Mouse (Mus musculus) lung, postnatal 0 days (tissue): Measurements from ENCODE around the gene Magel2. TPM values are rescaled to one million over a fixed set of nuclear protein-coding genes. Genes with fewer than 3 reads are reported as not detected.

Experiments used
- ATAC-seq: fragments of 200-750 bp; cut with Nextera tagmentation; 2 replicates; pipeline ENCODE4 v1.8.0; 2017; ENCODE audit warnings: moderate library complexity
- DNase-seq: peaks from one replicate; pipeline ENCODE4 v3.0.0-alpha.2; 2016; ENCODE audit warnings: low spot score
- H3K27ac ChIP-seq: fragments of 300-500 bp; sonication (generic); 2 replicates; pipeline ENCODE4 v1.5.1; 2014; ENCODE audit warnings: antibody characterized with exemption, mild to moderate bottlenecking, low read length, mixed read lengths
- H3K27me3 ChIP-seq: fragments of 300-500 bp; sonication (generic); replicated peaks from 2 replicates; pipeline ENCODE4 v1.6.1; 2014; ENCODE audit warnings: low read length, mixed read lengths; ENCODE audit not compliant: insufficient read depth
- H3K36me3 ChIP-seq: fragments of 300-500 bp; sonication (generic); 2 replicates; pipeline ENCODE4 v1.6.1; 2014; ENCODE audit warnings: low read length, mixed read lengths; ENCODE audit not compliant: insufficient read depth
- H3K4me1 ChIP-seq: fragments of 300-500 bp; sonication (generic); 2 replicates; pipeline ENCODE4 v1.6.1; 2014; ENCODE audit warnings: antibody characterized with exemption, low read depth, low read length, mixed read lengths; ENCODE audit not compliant: insufficient read depth
- H3K4me2 ChIP-seq: fragments of 300-500 bp; sonication (generic); replicated peaks from 2 replicates; pipeline ENCODE4 v1.6.1; 2014; ENCODE audit warnings: low read depth, mild to moderate bottlenecking, low read length, moderate library complexity, mixed read lengths
- H3K4me3 ChIP-seq: fragments of 300-500 bp; sonication (generic); 2 replicates; pipeline ENCODE4 v1.5.1; 2014; ENCODE audit warnings: low read depth, low read length
- H3K9ac ChIP-seq: fragments of 300-500 bp; sonication (generic); replicated peaks from 2 replicates; pipeline ENCODE4 v1.6.1; 2014; ENCODE audit warnings: low read depth, mild to moderate bottlenecking
- H3K9me3 ChIP-seq: fragments of 300-500 bp; sonication (generic); 2 replicates; pipeline ENCODE4 v1.6.1; 2016; ENCODE audit warnings: low read length, mixed read lengths
- CTCF ChIP-seq: IDR thresholded peaks from 2 replicates; pipeline ENCODE4 v1.5.1; 2016; ENCODE audit warnings: antibody characterized with exemption, mild to moderate bottlenecking
- EP300 ChIP-seq: IDR thresholded peaks from 2 replicates; pipeline ENCODE4 v1.6.1; 2016; ENCODE audit warnings: antibody characterized with exemption, mild to moderate bottlenecking, control low read depth
- WGBS: fragments of 180-500 bp; shearing (Covaris S2); extraction: QIAGEN DNeasy Blood & Tissue Kit; methylation state at CpG from one replicate; pipeline ENCODE4 v1.1.7; 2014; 5-methylcytosine and 5-hydroxymethylcytosine counted together
- polyA plus RNA-seq: library from polyadenylated mRNA; unstranded; fragments of >200 nt; fragmentation: Nextera tagmentation; extraction: Ambion mirVana; gene quantifications from 2 replicates; pipeline ENCODE4 v1.2.1, GENCODE M21; 2015

Gene Magel2
- polyA plus RNA-seq, 1 experiment from 2014 or later: 0.30 TPM

- no peaks in the 10 kb centered on the region for H3K27me3 ChIP-seq
- DNase-seq (no peak), ATAC-seq (no peak)
- no peaks in the 10 kb centered on the region for H3K36me3 ChIP-seq
- 54% methylated on average over 7 of the region's 7 CpGs for WGBS
- TF ChIP-seq EP300 (no peak), CTCF (no peak)
- no peak overlapping the region for H3K9ac ChIP-seq
- no peak overlapping the region for H3K4me2 ChIP-seq
- no peak overlapping the region for H3K27ac ChIP-seq
- H3K4me3 ChIP-seq: no peak overlapping the region
- no peaks in the 10 kb centered on the region for H3K9me3 ChIP-seq
- no peaks in the 10 kb centered on the region for H3K4me1 ChIP-seq
Observed at GRCm38 (mm10) chr7:62365039-62365636, 11.7 kb upstream of the Magel2 start.

- no peaks in the 10 kb centered on the region for H3K36me3 ChIP-seq
- ATAC-seq (no peak), DNase-seq (no peak)
- H3K9ac ChIP-seq: no peak overlapping the region
- no peaks in the 10 kb centered on the region for H3K9me3 ChIP-seq
- H3K4me1 ChIP-seq: no peaks in the 10 kb centered on the region
- H3K27ac ChIP-seq: no peak overlapping the region
- 71% methylated on average over 8 of the region's 8 CpGs for WGBS
- no peak overlapping the region for H3K4me3 ChIP-seq
- no peaks in the 10 kb centered on the region for H3K27me3 ChIP-seq
- H3K4me2 ChIP-seq: no peak overlapping the region
- TF ChIP-seq CTCF (no peak), EP300 (no peak)
Observed at GRCm38 (mm10) chr7:62366730-62367129, 10.1 kb upstream of the Magel2 start.

GRCm38 (mm10) chr7:62375658-62376057 lies 1.2 kb upstream of the Magel2 start:
- DNase-seq: peak; percentile 48
- no peak overlapping the region for H3K4me3 ChIP-seq
- no peaks in the 10 kb centered on the region for H3K4me1 ChIP-seq
- no peak for ATAC-seq
- no peaks in the 10 kb centered on the region for H3K36me3 ChIP-seq
- no peaks in the 10 kb centered on the region for H3K9me3 ChIP-seq
- H3K27me3 ChIP-seq: no peaks in the 10 kb centered on the region
- no peak overlapping the region for H3K27ac ChIP-seq
- H3K9ac ChIP-seq: no peak overlapping the region
- no peak overlapping the region for H3K4me2 ChIP-seq
- WGBS: 24% methylated on average over 4 of the region's 4 CpGs
- TF ChIP-seq CTCF (peak; percentile 66), EP300 (no peak)

GRCm38 (mm10) chr7:62377313-62377712 lies 503 bp downstream of the Magel2 start:
- WGBS: 22% methylated on average over 13 of the region's 14 CpGs
- peak; percentile 17 for ATAC-seq

GRCm38 (mm10) chr7:62378529-62378928 lies 1.7 kb downstream of the Magel2 start:
- ATAC-seq (no peak), DNase-seq (no peak)
- 93% methylated on average over 9 of the region's 9 CpGs for WGBS
- Histone ChIP-seq H3K4me1 (no peaks in the 10 kb centered on the region), H3K9me3 (no peaks in the 10 kb centered on the region), H3K27me3 (no peaks in the 10 kb centered on the region), H3K27ac (no peak overlapping the region), H3K36me3 (no peaks in the 10 kb centered on the region), H3K9ac (no peak overlapping the region), H3K4me3 (no peak overlapping the region), H3K4me2 (no peak overlapping the region)
- TF ChIP-seq EP300 (no peak), CTCF (no peak)

More at GRCm38 (mm10) chr7:62377313-62377712, 503 bp downstream of the Magel2 start:
- H3K4me3 ChIP-seq: peak overlapping the region; percentile 32
- H3K4me2 ChIP-seq: peak overlapping the region; percentile 55
- no peak overlapping the region for H3K27ac ChIP-seq
- H3K9me3 ChIP-seq: no peaks in the 10 kb centered on the region
- no peak for DNase-seq
- no peak overlapping the region for H3K9ac ChIP-seq
- H3K36me3 ChIP-seq: no peaks in the 10 kb centered on the region
- no peak for TF ChIP-seq EP300
- TF ChIP-seq CTCF: no peak
- H3K27me3 ChIP-seq: no peaks in the 10 kb centered on the region
- H3K4me1 ChIP-seq: no peaks in the 10 kb centered on the region

GRCm38 (mm10) chr7:62382391-62382790 lies 5.6 kb downstream of the Magel2 start:
- Histone ChIP-seq H3K4me1 (no peaks in the 10 kb centered on the region), H3K4me2 (no peak overlapping the region), H3K36me3 (no peaks in the 10 kb centered on the region), H3K27ac (no peak overlapping the region), H3K9me3 (no peaks in the 10 kb centered on the region), H3K9ac (no peak overlapping the region), H3K27me3 (no peaks in the 10 kb centered on the region), H3K4me3 (no peak overlapping the region)
- peak; percentile 53 for DNase-seq
- WGBS: 11% methylated on average over 2 of the region's 2 CpGs
- ATAC-seq: 0 out of 2 replicates have a peak, but pooled peaks have one; percentile 17
- no peak for TF ChIP-seq EP300
- TF ChIP-seq CTCF: peak; percentile 74
